Mouse (Mus musculus) myocyte (in vitro differentiated cells): ENCODE data around the gene Macrod2. TPM values are rescaled to one million over a fixed set of nuclear protein-coding genes. Genes with fewer than 3 reads are reported as not detected.

ENCODE experiments used
- H3K27me3 ChIP-seq: one replicate; pipeline ENCODE4 v1.6.1; 2011; ENCODE audit not compliant: control insufficient read depth, insufficient read depth, insufficient read length
- H3K36me3 ChIP-seq: one replicate; pipeline ENCODE4 v1.6.1; 2011; ENCODE audit not compliant: control insufficient read depth, insufficient read depth
- H3K4me2 ChIP-seq: one replicate; pipeline ENCODE4 v1.6.1; 2011; ENCODE audit warnings: low read depth, control low read depth
- H3K4me3 ChIP-seq: one replicate; pipeline ENCODE4 v1.5.1; 2011; ENCODE audit warnings: mild to moderate bottlenecking, control low read depth, moderate library complexity
- H3K79me2 ChIP-seq: one replicate; pipeline ENCODE4 v1.6.1; 2011; ENCODE audit not compliant: control insufficient read depth, insufficient read depth
- H3ac ChIP-seq: one replicate; pipeline ENCODE4 v1.6.1; 2011; ENCODE audit not compliant: control insufficient read depth, insufficient read length
- CEBPB ChIP-seq: IDR thresholded peaks from 2 replicates; pipeline ENCODE4 v1.6.1; 2011; ENCODE audit warnings: mild to moderate bottlenecking, moderate library complexity; ENCODE audit not compliant: poor library complexity, insufficient read depth, severe bottlenecking
- E2F4 ChIP-seq: IDR thresholded peaks from one replicate; pipeline ENCODE4 v1.6.1; 2011; ENCODE audit warnings: mild to moderate bottlenecking, control low read depth, moderate library complexity; ENCODE audit not compliant: insufficient read depth
- MAX ChIP-seq: IDR thresholded peaks from one replicate; pipeline ENCODE4 v1.6.1; 2011; ENCODE audit warnings: low read depth, mild to moderate bottlenecking, control low read depth
- MYOD1 ChIP-seq, 3 experiments: IDR thresholded peaks; one replicate each; pipeline ENCODE4 v1.6.1; 2011; ENCODE audit warnings: control low read depth in 2 of 3, low read depth in 2 of 3, mild to moderate bottlenecking in 2 of 3, moderate library complexity in 1 of 3; ENCODE audit not compliant: insufficient read length in 2 of 3, control insufficient read depth in 1 of 3
- MYOG ChIP-seq, 3 experiments: IDR thresholded peaks; one replicate each; pipeline ENCODE4 v1.6.1; 2011; ENCODE audit warnings: control low read depth in 2 of 3, low read depth in 2 of 3, mild to moderate bottlenecking in 2 of 3; ENCODE audit not compliant: insufficient read length in 2 of 3, control insufficient read depth in 1 of 3, insufficient read depth in 1 of 3
- POLR2A ChIP-seq: IDR thresholded peaks from one replicate; pipeline ENCODE4 v1.6.1; 2011; ENCODE audit warnings: low read depth, mild to moderate bottlenecking, control low read depth, moderate library complexity; ENCODE audit not compliant: insufficient read length
- POLR2AphosphoS2 ChIP-seq: IDR thresholded peaks from one replicate; pipeline ENCODE4 v1.6.1; 2011; ENCODE audit warnings: low read depth, control low read depth; ENCODE audit not compliant: insufficient read length
- REST ChIP-seq: IDR thresholded peaks from one replicate; pipeline ENCODE4 v1.6.1; 2011; ENCODE audit warnings: mild to moderate bottlenecking, control low read depth, moderate library complexity; ENCODE audit not compliant: insufficient read depth, insufficient read length
- SRF ChIP-seq: IDR thresholded peaks from one replicate; pipeline ENCODE4 v1.6.1; 2011; ENCODE audit warnings: low read depth; ENCODE audit not compliant: control insufficient read depth, insufficient read length
- TCF12 ChIP-seq: IDR thresholded peaks from one replicate; pipeline ENCODE4 v1.6.1; 2011; ENCODE audit warnings: mild to moderate bottlenecking, control low read depth; ENCODE audit not compliant: poor library complexity, insufficient read depth, severe bottlenecking
- TCF3 ChIP-seq: IDR thresholded peaks from one replicate; pipeline ENCODE4 v1.6.1; 2011; ENCODE audit warnings: low read depth, control low read depth; ENCODE audit not compliant: insufficient read length
- USF1 ChIP-seq: IDR thresholded peaks from one replicate; pipeline ENCODE4 v1.6.1; 2011; ENCODE audit warnings: low read depth, mild to moderate bottlenecking, control low read depth, moderate library complexity
- polyA plus RNA-seq: library from polyadenylated mRNA; unstranded; fragments of >200 nt; fragmentation: generic; extraction: Trizol; gene quantifications from one replicate; pipeline ENCODE4 v1.2.1, GENCODE M21; 2012; ENCODE audit warnings: missing spikeins

Gene Macrod2
- polyA plus RNA-seq, 1 experiment = 0.96 TPM

DNA sequence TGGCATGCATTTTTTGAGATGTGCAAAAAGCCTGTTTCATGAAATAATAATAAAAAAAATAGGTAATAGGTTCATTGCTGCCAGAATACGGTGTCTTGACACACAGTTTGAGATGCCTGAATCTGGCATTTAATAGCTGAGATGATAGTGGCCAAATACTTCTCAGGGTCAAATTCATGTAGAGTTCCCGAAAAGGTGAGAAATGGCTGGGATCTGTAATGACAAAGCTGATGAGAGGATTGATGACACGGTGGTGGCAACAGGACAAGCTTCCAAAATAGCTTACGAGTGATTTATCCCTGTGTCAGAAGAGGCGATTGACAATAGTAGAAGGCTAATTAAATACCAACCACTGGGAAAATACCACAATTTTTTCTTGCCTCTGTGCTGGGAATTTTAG is 1436.4 kb downstream of the Macrod2 start:
- Histone ChIP-seq H3K79me2 (no peaks in the 10 kb centered on the region), H3K36me3 (no peaks in the 10 kb centered on the region), H3K4me2 (no peak overlapping the region), H3K4me3 (no peak overlapping the region), H3K27me3 (no peaks in the 10 kb centered on the region), H3ac (no peak overlapping the region)
- TF ChIP-seq POLR2AphosphoS2 = no peak
- TF ChIP-seq USF1 = no peak
- TF ChIP-seq TCF3 = no peak
- no peak for TF ChIP-seq MAX
- no peak for TF ChIP-seq MYOG (IDR thresholded peaks at IDR 0.05; ENCODE audit: control insufficient read depth in 1 of 3, insufficient read depth in 1 of 3, insufficient read length in 2 of 3, low read depth in 2 of 3)
- TF ChIP-seq SRF = no peak
- no peak for TF ChIP-seq REST
- TF ChIP-seq TCF12 = no peak
- no peak for TF ChIP-seq CEBPB
- no peak for TF ChIP-seq E2F4
- TF ChIP-seq MYOD1 (IDR thresholded peaks at IDR 0.05; ENCODE audit: control insufficient read depth in 1 of 3, insufficient read length in 2 of 3, low read depth in 2 of 3) = no peak
- no peak for TF ChIP-seq POLR2A

DNA sequence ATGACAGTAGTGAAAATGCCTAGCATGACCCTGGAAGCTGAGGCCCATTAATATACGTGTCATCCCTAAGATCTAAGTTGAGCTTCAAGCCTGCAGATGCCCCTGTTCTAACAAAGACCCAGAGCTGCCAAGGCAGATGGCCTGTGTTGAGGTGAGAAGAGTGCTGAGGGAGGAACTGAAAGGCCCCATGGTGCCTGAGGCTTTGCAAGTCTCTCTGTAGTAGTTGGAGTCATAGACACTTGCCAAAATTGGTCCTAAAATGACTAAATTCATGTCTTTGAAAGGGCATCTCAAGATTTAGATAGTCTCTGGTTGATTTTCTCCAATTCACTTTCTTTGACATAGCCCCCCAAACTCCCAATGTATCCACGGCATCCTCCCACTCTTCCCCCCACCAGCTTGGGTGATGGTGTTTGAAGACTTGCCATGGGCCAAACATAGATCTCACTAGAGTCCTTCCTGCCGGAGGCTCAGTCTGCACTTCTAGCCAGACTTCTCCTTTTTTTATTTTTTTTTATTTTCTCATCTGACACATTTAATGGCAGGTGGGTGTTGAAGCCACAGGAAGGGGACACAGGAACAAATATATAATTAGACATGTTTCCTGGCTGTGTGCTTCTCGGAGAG is 1439.2 kb downstream of the Macrod2 start:
- Histone ChIP-seq H3K36me3 (no peaks in the 10 kb centered on the region), H3K79me2 (no peaks in the 10 kb centered on the region), H3K4me2 (no peak overlapping the region), H3K27me3 (no peaks in the 10 kb centered on the region), H3K4me3 (no peak overlapping the region), H3ac (no peak overlapping the region)
- TF ChIP-seq SRF = no peak
- TF ChIP-seq E2F4 = no peak
- no peak for TF ChIP-seq MYOD1 (IDR thresholded peaks at IDR 0.05; ENCODE audit: control insufficient read depth in 1 of 3, insufficient read length in 2 of 3, low read depth in 2 of 3)
- no peak for TF ChIP-seq MAX
- no peak for TF ChIP-seq TCF3
- TF ChIP-seq CEBPB = no peak
- TF ChIP-seq POLR2AphosphoS2 = no peak
- TF ChIP-seq REST = no peak
- TF ChIP-seq MYOG (IDR thresholded peaks at IDR 0.05; ENCODE audit: control insufficient read depth in 1 of 3, insufficient read depth in 1 of 3, insufficient read length in 2 of 3, low read depth in 2 of 3) = no peak
- no peak for TF ChIP-seq TCF12
- no peak for TF ChIP-seq USF1
- TF ChIP-seq POLR2A = no peak

DNA sequence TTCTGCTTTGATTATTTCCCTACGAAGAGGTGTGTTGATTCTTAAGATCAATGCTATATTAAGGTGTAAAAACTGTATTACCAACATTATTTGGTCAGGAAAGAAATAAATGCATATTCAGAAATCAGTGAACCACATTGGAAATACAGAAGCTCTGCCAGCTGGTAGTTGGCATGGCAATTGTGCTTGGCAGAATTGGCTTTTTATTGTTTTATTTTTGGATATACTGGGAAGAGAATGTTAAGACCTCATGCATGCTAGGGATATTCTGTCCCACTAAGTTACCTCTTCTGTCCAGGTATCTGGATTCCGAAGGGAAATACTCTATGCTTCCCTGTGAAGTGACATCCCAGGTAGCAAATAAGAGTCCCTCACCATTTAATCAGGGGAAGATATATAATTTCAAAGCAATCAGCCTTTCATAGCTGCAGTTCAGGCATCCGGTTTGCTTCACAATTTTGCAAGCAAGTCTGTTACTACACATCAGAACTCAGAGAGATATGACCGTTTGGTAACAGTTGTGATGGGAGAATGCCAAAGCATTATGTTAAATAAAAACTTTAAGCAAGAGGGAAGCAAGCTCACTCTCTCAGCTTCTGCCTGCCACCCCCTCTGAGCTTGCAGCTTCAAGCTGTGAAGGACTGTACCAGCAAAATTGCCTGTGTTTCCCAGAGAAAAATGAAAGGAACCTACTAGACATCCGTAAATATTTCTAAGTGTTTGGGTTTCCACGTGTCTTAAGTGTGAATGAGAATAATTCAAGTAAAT is 1449.5 kb downstream of the Macrod2 start:
- Histone ChIP-seq H3K4me3 (no peak overlapping the region), H3K27me3 (no peaks in the 10 kb centered on the region), H3K36me3 (no peaks in the 10 kb centered on the region), H3K79me2 (no peaks in the 10 kb centered on the region), H3ac (no peak overlapping the region), H3K4me2 (no peak overlapping the region)
- TF ChIP-seq TCF3 (no peak), SRF (no peak), MYOD1 (IDR thresholded peaks at IDR 0.05; ENCODE audit: control insufficient read depth in 1 of 3, insufficient read length in 2 of 3, low read depth in 2 of 3) (no peak), CEBPB (no peak), MAX (no peak), MYOG (IDR thresholded peaks at IDR 0.05; ENCODE audit: control insufficient read depth in 1 of 3, insufficient read depth in 1 of 3, insufficient read length in 2 of 3, low read depth in 2 of 3) (no peak), REST (no peak), TCF12 (no peak), POLR2AphosphoS2 (no peak), E2F4 (no peak), USF1 (no peak), POLR2A (no peak)

DNA sequence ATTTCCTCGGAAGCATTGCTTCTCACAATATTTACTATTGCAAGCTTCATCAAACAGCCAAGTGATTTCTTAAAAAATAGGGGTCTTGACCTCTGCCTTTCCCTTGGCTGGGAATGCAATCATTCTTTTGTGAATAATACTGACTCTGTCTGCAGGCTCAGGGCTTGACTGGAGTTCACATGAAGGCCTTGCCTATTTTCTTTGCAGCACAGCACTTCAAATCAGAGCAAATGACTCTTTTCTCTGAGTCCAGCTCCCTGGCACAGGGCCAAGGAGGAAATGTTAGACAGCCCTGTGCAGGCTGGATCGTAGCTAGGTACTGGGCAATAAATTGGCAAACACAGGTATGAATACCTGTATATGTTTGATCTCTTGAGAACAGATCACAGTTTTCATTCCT is 1464.1 kb downstream of the Macrod2 start:
- H3K27me3 ChIP-seq = no peaks in the 10 kb centered on the region

More for the DNA sequence above, 1464.1 kb downstream of the Macrod2 start:
- Histone ChIP-seq H3K79me2 (no peaks in the 10 kb centered on the region), H3K4me3 (no peak overlapping the region), H3K36me3 (no peaks in the 10 kb centered on the region), H3K4me2 (no peak overlapping the region), H3ac (no peak overlapping the region)
- TF ChIP-seq E2F4 (no peak), POLR2AphosphoS2 (no peak), REST (no peak), SRF (no peak), TCF12 (no peak), TCF3 (no peak), USF1 (no peak), POLR2A (no peak), CEBPB (no peak), MYOD1 (IDR thresholded peaks at IDR 0.05; ENCODE audit: control insufficient read depth in 1 of 3, insufficient read length in 2 of 3, low read depth in 2 of 3) (no peak), MYOG (IDR thresholded peaks at IDR 0.05; ENCODE audit: control insufficient read depth in 1 of 3, insufficient read depth in 1 of 3, insufficient read length in 2 of 3, low read depth in 2 of 3) (no peak), MAX (no peak)
